Comparison of ENCODE assay signal across 21 mouse cellular contexts in genomic region chr12:26789336-26789846, GRCm38 (mm10).
"Had no signal": no experiment of that assay in that cellular context is flagged by ENCODE, and none has a peak within 500 bp of the region (broad histone marks: within the 10 kb centered on the region; RNA-seq: fewer than 3 reads in every experiment).

No protein-coding gene starts in this region.

- H3K4me3 ChIP-seq: limb, embryonic 12.5 days; limb, embryonic 15.5 days; neural tube, embryonic 12.5 days; neural tube, embryonic 15.5 days had no signal

- H3K27ac ChIP-seq: limb, embryonic 12.5 days; limb, embryonic 15.5 days; liver, embryonic 14.5 days; macrophage; neural tube, embryonic 12.5 days; neural tube, embryonic 15.5 days; stomach, postnatal 0 days had no signal

- H3K9ac ChIP-seq: limb, embryonic 12.5 days; limb, embryonic 15.5 days; liver, embryonic 14.5 days; liver, postnatal 0 days; lung, embryonic 14.5 days; neural tube, embryonic 12.5 days; neural tube, embryonic 15.5 days had no signal

- DNase-seq: kidney, adult 9 months; kidney, postnatal 14 days; kidney, postnatal 4 days; left cerebral cortex, postnatal 4 days; liver, postnatal 0 days; lung, embryonic 14.5 days; right cerebral cortex, adult 18-20 months; right cerebral cortex, postnatal 14 days; right cerebral cortex, postnatal 4 days; thymus, adult 2 months; thymus, postnatal 14 days; thymus, postnatal 4 days had no signal

- H3K27me3 ChIP-seq: limb, embryonic 12.5 days; limb, embryonic 15.5 days; neural tube, embryonic 12.5 days; neural tube, embryonic 15.5 days had no signal

- H3K36me3 ChIP-seq: limb, embryonic 12.5 days; limb, embryonic 15.5 days; neural tube, embryonic 12.5 days; neural tube, embryonic 15.5 days had no signal

- H3K4me2 ChIP-seq: limb, embryonic 12.5 days; limb, embryonic 15.5 days; liver, embryonic 11.5 days; lung, embryonic 14.5 days; neural tube, embryonic 12.5 days; neural tube, embryonic 15.5 days had no signal

- H3K9me3 ChIP-seq: limb, embryonic 12.5 days; limb, embryonic 15.5 days; neural tube, embryonic 12.5 days; neural tube, embryonic 15.5 days had no signal

- ATAC-seq: liver, postnatal 0 days; lung, postnatal 0 days had no signal

- H3K4me1 ChIP-seq: limb, embryonic 12.5 days; limb, embryonic 15.5 days; neural tube, embryonic 12.5 days; neural tube, embryonic 15.5 days had no signal
